Mouse (Mus musculus) erythroblast, embryonic 14.5 days (primary cell): ENCODE data around the gene Dtx3.
"Not testable (repeated sequence)": the region's sequence is repeated elsewhere in the genome, so short reads cannot be mapped to it uniquely, and the experiment has no call there.

ENCODE experiments used
- GATA1 ChIP-seq: IDR thresholded peaks from 2 replicates; pipeline ENCODE4 v1.6.1; 2012; ENCODE audit warnings: low read length, inconsistent platforms, mixed read lengths
- TAL1 ChIP-seq: IDR thresholded peaks from 3 replicates; pipeline ENCODE4 v1.6.1; 2012; ENCODE audit warnings: low read length, inconsistent platforms, mixed read lengths

DNA sequence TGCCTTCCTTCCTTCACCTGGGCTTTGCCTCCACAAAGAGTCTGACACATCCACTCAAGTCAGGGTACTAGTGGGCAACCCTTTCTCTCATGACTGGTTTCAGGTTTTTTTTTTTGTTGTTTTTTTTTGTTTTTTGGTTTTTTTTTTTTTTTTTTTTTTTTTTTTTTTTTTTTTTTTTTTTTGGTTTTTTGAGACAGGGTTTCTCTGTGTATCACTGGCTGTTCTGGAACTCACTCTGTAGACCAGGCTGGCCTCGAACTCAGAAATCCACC lies 3.5 kb downstream of the Dtx3 start:
- not testable (repeated sequence) for TF ChIP-seq TAL1, GATA1
